Mouse (Mus musculus) liver, embryonic 14.5 days (tissue): Measurements from ENCODE around the gene Klk1b16. TPM values are rescaled to one million over a fixed set of nuclear protein-coding genes. Genes with fewer than 3 reads are reported as not detected.
"Not testable (repeated sequence)": the region's sequence is repeated elsewhere in the genome, so short reads cannot be mapped to it uniquely, and the experiment has no call there.

ENCODE experiments used
- ATAC-seq: fragments of 200-750 bp; cut with Nextera tagmentation; 2 replicates; pipeline ENCODE4 v1.8.0; 2017; ENCODE audit warnings: moderate number of reproducible peaks, mild to moderate bottlenecking, moderate library complexity; ENCODE audit not compliant: insufficient read depth
- DNase-seq, 3 experiments: peaks; one replicate each; pipeline ENCODE4 v3.0.0-alpha.2; 2012 to 2013; ENCODE audit warnings: low read depth in 3 of 3, low spot score in 3 of 3
- H3K27ac ChIP-seq: fragments of 300-500 bp; sonication (generic); 2 replicates; pipeline ENCODE4 v1.5.1; 2014; ENCODE audit warnings: moderate library complexity, mild to moderate bottlenecking, control low read depth, inconsistent platforms
- H3K27me3 ChIP-seq: fragments of 300-500 bp; sonication (generic); 2 replicates; pipeline ENCODE4 v1.6.1; 2014; ENCODE audit warnings: mild to moderate bottlenecking, low read length, moderate library complexity; ENCODE audit not compliant: control insufficient read depth, insufficient read depth
- H3K36me3 ChIP-seq: fragments of 300-500 bp; sonication (generic); replicated peaks from 2 replicates; pipeline ENCODE4 v1.6.1; 2014; ENCODE audit warnings: low read depth; ENCODE audit not compliant: control insufficient read depth, insufficient read depth
- H3K4me1 ChIP-seq, 2 experiments: fragments of 200-500 bp in 1 of 2; fragments of 300-500 bp in 1 of 2; sonication (generic) in 1 of 2; replicated peaks; 2 replicates each; pipeline ENCODE4 v1.6.1; 2012 to 2014; ENCODE audit warnings: antibody characterized with exemption in 1 of 2, inconsistent platforms in 1 of 2, low read length in 1 of 2; ENCODE audit not compliant: control insufficient read depth in 2 of 2, insufficient read depth in 2 of 2
- H3K4me2 ChIP-seq: fragments of 300-500 bp; sonication (generic); 2 replicates; pipeline ENCODE4 v1.6.1; 2014; ENCODE audit warnings: low read depth, mild to moderate bottlenecking, control low read depth, moderate library complexity
- H3K4me3 ChIP-seq, 2 experiments: fragments of 200-500 bp in 1 of 2; fragments of 300-500 bp in 1 of 2; sonication (generic) in 1 of 2; 2 replicates each; pipeline ENCODE4 v1.5.1; 2012 to 2014; ENCODE audit warnings: low read depth in 2 of 2, low read length in 2 of 2, mild to moderate bottlenecking in 2 of 2, control low read depth in 1 of 2, inconsistent platforms in 1 of 2, moderate library complexity in 1 of 2; ENCODE audit not compliant: insufficient read depth in 1 of 2
- H3K9ac ChIP-seq: fragments of 300-500 bp; sonication (generic); replicated peaks from 2 replicates; pipeline ENCODE4 v1.6.1; 2014; ENCODE audit warnings: mild to moderate bottlenecking, control low read depth, moderate library complexity
- H3K9me3 ChIP-seq: fragments of 300-500 bp; sonication (generic); 2 replicates; pipeline ENCODE4 v1.6.1; 2016; ENCODE audit warnings: low read length, mixed read lengths; ENCODE audit not compliant: control insufficient read depth
- CTCF ChIP-seq: IDR thresholded peaks from 2 replicates; pipeline ENCODE4 v1.5.1; 2016; ENCODE audit warnings: antibody characterized with exemption, low read depth, control low read depth
- EP300 ChIP-seq: IDR thresholded peaks from 2 replicates; pipeline ENCODE4 v1.6.1; 2016; ENCODE audit warnings: antibody characterized with exemption, low read depth
- WGBS: fragments of 180-500 bp; shearing (Covaris S2); extraction: QIAGEN DNeasy Blood & Tissue Kit; methylation state at CpG from one replicate; pipeline ENCODE4 v1.1.7; 2014; ENCODE audit not compliant: insufficient replicate concordance; 5-methylcytosine and 5-hydroxymethylcytosine counted together
- polyA plus RNA-seq, 2 experiments: library from polyadenylated mRNA; depleted of rRNA in 1 of 2; stranded (reverse) in 1 of 2; unstranded in 1 of 2; fragments of >200 nt; fragmentation: Nextera tagmentation in 1 of 2; extraction: Ambion mirVana in 1 of 2; gene quantifications; 2 replicates each; pipeline versions ENCODE4 v1.2.1 to v1.2.3; 2012 to 2014

Gene Klk1b16
- polyA plus RNA-seq, 2 experiments = not detected

DNA sequence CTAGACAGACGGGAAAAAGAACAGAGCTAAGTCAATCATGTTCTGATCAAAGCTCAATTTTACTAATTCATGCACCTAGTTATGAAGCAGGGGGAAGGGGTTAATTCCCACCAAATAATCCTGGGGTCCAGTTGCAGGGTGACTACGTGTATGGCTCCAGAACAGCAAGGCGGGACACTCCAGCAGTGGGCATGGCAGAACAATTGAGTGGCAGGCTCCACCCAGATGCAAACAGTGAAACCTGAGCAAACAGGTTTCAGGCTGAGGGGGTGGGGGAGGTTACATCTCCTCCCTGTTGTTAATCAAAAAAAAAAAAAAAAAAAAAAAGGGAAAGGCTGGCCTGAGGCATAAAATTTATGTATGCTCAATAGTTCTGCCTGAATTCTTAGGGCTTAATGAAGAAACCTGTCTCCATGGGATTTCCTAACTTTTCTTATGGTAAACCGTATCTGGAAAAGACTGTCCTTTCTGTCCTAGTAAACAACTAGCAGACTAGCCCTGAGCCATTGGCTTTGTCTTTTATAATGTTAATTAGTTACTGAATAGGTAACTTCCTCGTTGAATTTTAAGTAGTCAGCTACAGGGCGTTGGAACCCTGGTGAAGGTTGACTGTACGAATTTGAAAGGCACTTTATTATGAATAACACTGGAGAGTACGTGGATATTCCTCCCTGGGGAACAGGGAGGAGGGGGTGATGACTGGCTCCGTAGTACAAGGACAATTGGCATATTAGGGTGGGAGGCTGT, 42.9 kb downstream of the Klk1b16 start:
- H3K27me3 ChIP-seq = no peaks in the 10 kb centered on the region
- no peaks in the 10 kb centered on the region for H3K9me3 ChIP-seq
- TF ChIP-seq EP300 = no peak
- TF ChIP-seq CTCF = no peak
- H3K36me3 ChIP-seq = no peaks in the 10 kb centered on the region
- DNase-seq (no peak), ATAC-seq (no peak)
- H3K4me3 ChIP-seq = no peak overlapping the region
- H3K9ac ChIP-seq = no peak overlapping the region
- H3K27ac ChIP-seq = no peak overlapping the region
- H3K4me2 ChIP-seq = no peak overlapping the region
- 61% methylated on average over 9 of the region's 9 CpGs for WGBS
- no peaks in the 10 kb centered on the region for H3K4me1 ChIP-seq

GRCm38 (mm10) chr7:44186516-44186915, 49.9 kb downstream of the Klk1b16 start:
- not testable (repeated sequence) for DNase-seq, ATAC-seq

DNA sequence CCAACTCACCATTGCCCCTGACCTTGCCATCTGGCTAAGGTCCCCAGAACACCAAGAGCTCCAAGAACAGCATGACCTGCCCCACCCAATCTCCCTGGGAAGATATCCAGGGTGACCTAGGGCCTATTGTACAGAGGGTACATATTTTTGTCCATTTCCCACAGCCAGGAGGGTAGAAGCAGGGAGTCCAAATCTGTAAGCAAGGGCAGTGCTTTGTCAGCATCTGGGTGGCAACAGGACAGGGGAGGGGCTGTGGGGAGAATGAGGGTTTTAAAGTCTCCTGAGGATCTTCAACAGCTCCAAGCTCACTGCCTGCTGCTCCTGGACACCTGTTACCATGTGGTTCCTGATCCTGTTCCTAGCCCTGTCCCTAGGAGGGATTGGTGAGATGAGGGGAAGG, 51.4 kb downstream of the Klk1b16 start, which contains the start of gene Klk1b24:
Gene Klk1b24, plus strand, starts transcription at position 301 of the 400 bp plus-strand sequence.
- H3K9me3 ChIP-seq, H3K36me3 ChIP-seq, H3K27me3 ChIP-seq, ATAC-seq, H3K4me3 ChIP-seq, DNase-seq, H3K9ac ChIP-seq, H3K27ac ChIP-seq, H3K4me2 ChIP-seq, H3K4me1 ChIP-seq: not testable (repeated sequence)

More at GRCm38 (mm10) chr7:44186516-44186915, 49.9 kb downstream of the Klk1b16 start:
- not testable (repeated sequence) for H3K4me3 ChIP-seq, H3K4me1 ChIP-seq, H3K27me3 ChIP-seq, H3K9ac ChIP-seq, H3K27ac ChIP-seq, H3K36me3 ChIP-seq, H3K4me2 ChIP-seq, H3K9me3 ChIP-seq
- 49% methylated on average over 8 of the region's 8 CpGs for WGBS

Other genes starting within 250 kb of the Klk1b16 start
- not detected in 2 replicates for gene Klk15, start 203.0 kb upstream of the Klk1b16 start, polyA plus RNA-seq (2012; rRNA removed)
- not detected in 2 replicates for gene Klk15, start 203.0 kb upstream of the Klk1b16 start, polyA plus RNA-seq (2014; fragmentation: Nextera tagmentation; extraction: Ambion mirVana)
- gene Klk1b8, start 186.1 kb upstream of the Klk1b16 start, polyA plus RNA-seq (2012; rRNA removed) = not detected in 2 replicates
- not detected in 2 replicates for gene Klk1b8, start 186.1 kb upstream of the Klk1b16 start, polyA plus RNA-seq (2014; fragmentation: Nextera tagmentation; extraction: Ambion mirVana)
- gene Klk1b1, start 170.0 kb upstream of the Klk1b16 start, polyA plus RNA-seq (2012; rRNA removed) = not detected in 2 replicates
- gene Klk1b1, start 170.0 kb upstream of the Klk1b16 start, polyA plus RNA-seq (2014; fragmentation: Nextera tagmentation; extraction: Ambion mirVana) = not detected in 2 replicates
- not detected in 2 replicates for gene Klk1b9, start 160.7 kb upstream of the Klk1b16 start, polyA plus RNA-seq (2012; rRNA removed)
- gene Klk1b9, start 160.7 kb upstream of the Klk1b16 start, polyA plus RNA-seq (2014; fragmentation: Nextera tagmentation; extraction: Ambion mirVana) = not detected in 2 replicates
- not detected in 2 replicates for gene Klk1b11, start 140.9 kb upstream of the Klk1b16 start, polyA plus RNA-seq (2012; rRNA removed)
- gene Klk1b11, start 140.9 kb upstream of the Klk1b16 start, polyA plus RNA-seq (2014; fragmentation: Nextera tagmentation; extraction: Ambion mirVana) = not detected in 2 replicates
- gene Klk1b26, start 124.6 kb upstream of the Klk1b16 start, polyA plus RNA-seq (2012; rRNA removed) = not detected in 2 replicates
- gene Klk1b26, start 124.6 kb upstream of the Klk1b16 start, polyA plus RNA-seq (2014; fragmentation: Nextera tagmentation; extraction: Ambion mirVana) = not detected in 2 replicates
- gene Klk1b27, start 84.5 kb upstream of the Klk1b16 start, polyA plus RNA-seq (2012; rRNA removed) = 0.03 TPM in 1 of 2 replicates, not detected in the other
- gene Klk1b27, start 84.5 kb upstream of the Klk1b16 start, polyA plus RNA-seq (2014; fragmentation: Nextera tagmentation; extraction: Ambion mirVana) = not detected in 2 replicates
- gene Klk1b21, start 34.4 kb upstream of the Klk1b16 start, polyA plus RNA-seq (2012; rRNA removed) = not detected in 2 replicates
- gene Klk1b21, start 34.4 kb upstream of the Klk1b16 start, polyA plus RNA-seq (2014; fragmentation: Nextera tagmentation; extraction: Ambion mirVana) = not detected in 2 replicates
- gene Klk1b22, start 24.1 kb upstream of the Klk1b16 start, polyA plus RNA-seq (2012; rRNA removed) = not detected in 2 replicates
- not detected in 2 replicates for gene Klk1b22, start 24.1 kb upstream of the Klk1b16 start, polyA plus RNA-seq (2014; fragmentation: Nextera tagmentation; extraction: Ambion mirVana)
- gene Klk1b24, start 51.5 kb downstream of the Klk1b16 start, polyA plus RNA-seq (2012; rRNA removed) = 0.08 TPM in 1 of 2 replicates, not detected in the other
- not detected in 2 replicates for gene Klk1b24, start 51.5 kb downstream of the Klk1b16 start, polyA plus RNA-seq (2014; fragmentation: Nextera tagmentation; extraction: Ambion mirVana)
- gene Klk1b3, start 61.4 kb downstream of the Klk1b16 start, polyA plus RNA-seq (2012; rRNA removed) = not detected in 2 replicates
- gene Klk1b3, start 61.4 kb downstream of the Klk1b16 start, polyA plus RNA-seq (2014; fragmentation: Nextera tagmentation; extraction: Ambion mirVana) = not detected in 2 replicates
- gene Klk1b4, start 70.7 kb downstream of the Klk1b16 start, polyA plus RNA-seq (2012; rRNA removed) = 0.05 and 0.06 TPM in 2 replicates
- gene Klk1b4, start 70.7 kb downstream of the Klk1b16 start, polyA plus RNA-seq (2014; fragmentation: Nextera tagmentation; extraction: Ambion mirVana) = not detected in 2 replicates
- not detected in 2 replicates for gene Klk1b5, start 79.2 kb downstream of the Klk1b16 start, polyA plus RNA-seq (2012; rRNA removed)
- not detected in 2 replicates for gene Klk1b5, start 79.2 kb downstream of the Klk1b16 start, polyA plus RNA-seq (2014; fragmentation: Nextera tagmentation; extraction: Ambion mirVana)
- not detected in 2 replicates for gene Klk1, start 88.6 kb downstream of the Klk1b16 start, polyA plus RNA-seq (2012; rRNA removed)
- gene Klk1, start 88.6 kb downstream of the Klk1b16 start, polyA plus RNA-seq (2014; fragmentation: Nextera tagmentation; extraction: Ambion mirVana) = not detected in 2 replicates
- not detected in 2 replicates for gene Gm36864, start 99.4 kb downstream of the Klk1b16 start, polyA plus RNA-seq (2012; rRNA removed)
- not detected in 2 replicates for gene Gm36864, start 99.4 kb downstream of the Klk1b16 start, polyA plus RNA-seq (2014; fragmentation: Nextera tagmentation; extraction: Ambion mirVana)
- 0.97 and 1.3 TPM in 2 replicates for gene 1700028J19Rik, start 109.9 kb downstream of the Klk1b16 start, polyA plus RNA-seq (2012; rRNA removed)
- gene 1700028J19Rik, start 109.9 kb downstream of the Klk1b16 start, polyA plus RNA-seq (2014; fragmentation: Nextera tagmentation; extraction: Ambion mirVana) = 1.3 and 1.5 TPM in 2 replicates
- gene 2410002F23Rik, start 110.0 kb downstream of the Klk1b16 start, polyA plus RNA-seq (2012; rRNA removed) = 43.8 and 47.9 TPM in 2 replicates
- 20.0 and 21.8 TPM in 2 replicates for gene 2410002F23Rik, start 110.0 kb downstream of the Klk1b16 start, polyA plus RNA-seq (2014; fragmentation: Nextera tagmentation; extraction: Ambion mirVana)
- not detected in 2 replicates for gene Acp4, start 120.6 kb downstream of the Klk1b16 start, polyA plus RNA-seq (2012; rRNA removed)
- gene Acp4, start 120.6 kb downstream of the Klk1b16 start, polyA plus RNA-seq (2014; fragmentation: Nextera tagmentation; extraction: Ambion mirVana) = not detected in 2 replicates
- gene Gm15517, start 124.7 kb downstream of the Klk1b16 start, polyA plus RNA-seq (2012; rRNA removed) = not detected in 2 replicates
- gene Gm15517, start 124.7 kb downstream of the Klk1b16 start, polyA plus RNA-seq (2014; fragmentation: Nextera tagmentation; extraction: Ambion mirVana) = not detected in 2 replicates
- gene Clec11a, start 170.1 kb downstream of the Klk1b16 start, polyA plus RNA-seq (2012; rRNA removed) = 0.34 and 0.38 TPM in 2 replicates
- 0.33 and 0.51 TPM in 2 replicates for gene Clec11a, start 170.1 kb downstream of the Klk1b16 start, polyA plus RNA-seq (2014; fragmentation: Nextera tagmentation; extraction: Ambion mirVana)
- 0.04 and 0.06 TPM in 2 replicates for gene Shank1, start 173.5 kb downstream of the Klk1b16 start, polyA plus RNA-seq (2012; rRNA removed)
- 0.05 TPM in 1 of 2 replicates, not detected in the other for gene Shank1, start 173.5 kb downstream of the Klk1b16 start, polyA plus RNA-seq (2014; fragmentation: Nextera tagmentation; extraction: Ambion mirVana)
- gene Syt3, start 247.3 kb downstream of the Klk1b16 start, polyA plus RNA-seq (2012; rRNA removed) = 0.02 and 0.06 TPM in 2 replicates
- gene Syt3, start 247.3 kb downstream of the Klk1b16 start, polyA plus RNA-seq (2014; fragmentation: Nextera tagmentation; extraction: Ambion mirVana) = 0.14 TPM in 1 of 2 replicates, not detected in the other
- gene 1700008O03Rik, start 249.1 kb downstream of the Klk1b16 start, polyA plus RNA-seq (2012; rRNA removed) = 0.06 and 0.12 TPM in 2 replicates
- not detected in 2 replicates for gene 1700008O03Rik, start 249.1 kb downstream of the Klk1b16 start, polyA plus RNA-seq (2014; fragmentation: Nextera tagmentation; extraction: Ambion mirVana)